Mouse (Mus musculus): ENCODE measurements around the gene Gpatch3. TPM values are rescaled to one million over a fixed set of nuclear protein-coding genes. Genes with fewer than 3 reads are reported as not detected.

Gene Gpatch3
- total RNA-seq, 2 experiments from 2014 or later = 3.0 to 3.2 TPM

GRCm38 (mm10) chr4:133559846-133560245 is 14.7 kb upstream of the Gpatch3 start:
- no peak for TF ChIP-seq CTCF (IDR thresholded peaks at IDR 0.05)

GRCm38 (mm10) chr4:133561622-133562021 is 12.9 kb upstream of the Gpatch3 start:
- Histone ChIP-seq H3K4me3 (no peak overlapping the region), H3K27ac (no peak overlapping the region)
- no peak for DNase-seq
- no peak for TF ChIP-seq CTCF (IDR thresholded peaks at IDR 0.05)
- intact Hi-C loops (cut with DNase I) = no loop called here

More at GRCm38 (mm10) chr4:133559846-133560245, 14.7 kb upstream of the Gpatch3 start:
- intact Hi-C loops (cut with DNase I) = no loop called here
- no peak overlapping the region for H3K27ac ChIP-seq
- no peak overlapping the region for H3K4me3 ChIP-seq
- DNase-seq = no peak

DNA sequence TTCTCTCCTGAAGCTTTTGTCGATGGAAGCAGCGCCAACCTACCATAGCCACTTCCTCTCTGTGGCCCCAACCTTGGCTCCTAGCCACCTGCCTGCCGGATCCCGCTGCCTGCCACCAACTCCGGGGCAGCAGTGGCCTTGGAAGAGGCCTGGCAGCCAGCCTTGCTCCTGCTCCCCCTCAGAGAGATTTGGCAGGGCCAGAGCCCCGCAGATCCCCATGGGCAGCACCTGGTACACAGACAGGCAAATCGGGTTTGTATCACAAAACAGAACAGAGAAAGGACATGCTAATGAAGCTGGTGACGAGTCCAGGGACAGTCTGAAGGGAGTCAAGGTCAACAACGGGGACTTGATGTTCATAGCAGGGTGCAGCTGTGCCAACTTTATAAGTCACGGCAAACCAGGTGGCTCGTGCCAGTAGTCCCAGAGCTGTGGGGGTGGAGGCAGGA is 11.4 kb upstream of the Gpatch3 start:
- DNase-seq = no peak
- H3K27ac ChIP-seq = no peak overlapping the region
- H3K4me3 ChIP-seq = no peak overlapping the region
- TF ChIP-seq CTCF (IDR thresholded peaks at IDR 0.05) = no peak
- intact Hi-C loops (cut with DNase I) = no loop called here

- no peak overlapping the region for H3K27ac ChIP-seq
- DNase-seq = no peak
- intact Hi-C loops (cut with DNase I) = no loop called here
- no peak overlapping the region for H3K4me3 ChIP-seq
- no peak for TF ChIP-seq CTCF (IDR thresholded peaks at IDR 0.05)
Measured at GRCm38 (mm10) chr4:133567251-133567650, 7.3 kb upstream of the Gpatch3 start.

GRCm38 (mm10) chr4:133569291-133570065 is 5.1 kb upstream of the Gpatch3 start:
- DNase-seq = no peak
- H3K4me3 ChIP-seq = no peak overlapping the region
- no peak for TF ChIP-seq CTCF (IDR thresholded peaks at IDR 0.05)
- intact Hi-C loops (cut with DNase I) = no loop called here
- no peak overlapping the region for H3K27ac ChIP-seq

DNA sequence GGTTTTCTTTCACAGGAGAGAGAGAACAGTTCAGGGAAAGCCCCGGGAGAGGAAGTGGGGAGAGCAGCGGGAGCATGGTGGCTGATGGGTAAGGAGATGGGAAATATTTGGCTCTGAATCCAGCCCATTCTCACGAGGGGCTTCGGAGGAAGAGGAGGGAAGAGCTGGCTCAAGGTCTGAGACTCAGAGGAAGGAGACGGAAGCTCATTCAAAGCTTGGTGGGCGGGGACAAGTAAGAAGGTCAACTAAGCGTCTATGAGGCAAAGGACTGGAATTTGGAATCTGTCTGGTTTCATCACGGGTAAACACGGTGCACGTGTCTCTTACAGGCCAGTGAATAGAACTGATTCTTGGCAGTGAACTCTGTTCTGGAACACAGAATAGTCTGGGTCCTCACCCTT is 4.5 kb upstream of the Gpatch3 start:
- intact Hi-C loops (cut with DNase I) = no loop called here
- DNase-seq = no peak
- no peak for TF ChIP-seq CTCF (IDR thresholded peaks at IDR 0.05)
- Histone ChIP-seq H3K4me3 (no peak overlapping the region), H3K27ac (no peak overlapping the region)

GRCm38 (mm10) chr4:133574843-133575202 is 278 bp downstream of the Gpatch3 start:
- H3K4me3 ChIP-seq = peak overlapping the region; percentile 84
- no peak for TF ChIP-seq CTCF (IDR thresholded peaks at IDR 0.05)
- intact Hi-C loops (cut with DNase I) = no loop called here
- no peak for DNase-seq
- peak overlapping the region; percentile 89 for H3K27ac ChIP-seq

DNA sequence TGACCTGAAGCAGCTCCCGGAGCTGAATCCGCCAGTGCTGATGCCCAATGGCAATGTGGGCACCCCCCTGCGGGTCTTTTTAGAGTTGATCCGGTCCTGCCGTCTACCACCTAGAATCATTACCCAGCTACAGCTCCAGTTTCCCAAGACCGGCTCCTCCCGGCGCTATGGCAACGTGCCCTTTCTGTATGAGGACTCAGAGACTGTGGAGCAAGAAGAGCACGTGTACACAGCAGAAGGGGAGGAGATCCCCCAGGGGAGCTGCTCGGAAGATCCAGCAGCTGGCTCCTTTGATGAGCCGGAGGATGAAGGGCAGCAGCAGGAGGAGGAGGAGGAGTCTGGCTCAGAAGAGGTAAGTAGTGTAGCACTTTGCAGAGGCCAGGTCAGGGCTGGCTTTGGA is 3.4 kb downstream of the Gpatch3 start:
- no peak for TF ChIP-seq CTCF (IDR thresholded peaks at IDR 0.05)
- no peak for DNase-seq
- Histone ChIP-seq H3K4me3 (no peak overlapping the region), H3K27ac (no peak overlapping the region)
- intact Hi-C loops (cut with DNase I) = no loop called here

DNA sequence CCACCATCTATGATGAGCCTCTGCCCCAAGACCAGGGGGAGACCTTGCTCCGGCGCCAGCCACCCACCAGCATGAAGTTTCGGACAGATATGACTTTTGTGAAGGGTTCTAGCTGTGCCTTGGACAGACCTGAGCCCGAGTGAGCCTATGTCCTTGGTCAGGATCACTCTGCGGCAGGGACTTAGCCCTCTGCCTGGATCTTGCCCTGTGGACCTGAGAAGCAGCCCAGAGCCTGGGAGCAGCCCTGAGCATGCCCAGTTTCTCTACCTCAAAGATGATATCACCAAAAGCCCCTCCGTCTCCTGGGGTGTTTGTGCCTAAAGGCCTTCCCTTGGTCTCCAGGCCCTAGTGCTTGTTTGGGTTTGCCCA is 9.1 kb downstream of the Gpatch3 start:
- DNase-seq = no peak
- Histone ChIP-seq H3K27ac (peak overlapping the region; percentile 93), H3K4me3 (peak overlapping the region; percentile 98)
- TF ChIP-seq CTCF (IDR thresholded peaks at IDR 0.05) = no peak
- intact Hi-C loops (cut with DNase I) = no loop called here

DNA sequence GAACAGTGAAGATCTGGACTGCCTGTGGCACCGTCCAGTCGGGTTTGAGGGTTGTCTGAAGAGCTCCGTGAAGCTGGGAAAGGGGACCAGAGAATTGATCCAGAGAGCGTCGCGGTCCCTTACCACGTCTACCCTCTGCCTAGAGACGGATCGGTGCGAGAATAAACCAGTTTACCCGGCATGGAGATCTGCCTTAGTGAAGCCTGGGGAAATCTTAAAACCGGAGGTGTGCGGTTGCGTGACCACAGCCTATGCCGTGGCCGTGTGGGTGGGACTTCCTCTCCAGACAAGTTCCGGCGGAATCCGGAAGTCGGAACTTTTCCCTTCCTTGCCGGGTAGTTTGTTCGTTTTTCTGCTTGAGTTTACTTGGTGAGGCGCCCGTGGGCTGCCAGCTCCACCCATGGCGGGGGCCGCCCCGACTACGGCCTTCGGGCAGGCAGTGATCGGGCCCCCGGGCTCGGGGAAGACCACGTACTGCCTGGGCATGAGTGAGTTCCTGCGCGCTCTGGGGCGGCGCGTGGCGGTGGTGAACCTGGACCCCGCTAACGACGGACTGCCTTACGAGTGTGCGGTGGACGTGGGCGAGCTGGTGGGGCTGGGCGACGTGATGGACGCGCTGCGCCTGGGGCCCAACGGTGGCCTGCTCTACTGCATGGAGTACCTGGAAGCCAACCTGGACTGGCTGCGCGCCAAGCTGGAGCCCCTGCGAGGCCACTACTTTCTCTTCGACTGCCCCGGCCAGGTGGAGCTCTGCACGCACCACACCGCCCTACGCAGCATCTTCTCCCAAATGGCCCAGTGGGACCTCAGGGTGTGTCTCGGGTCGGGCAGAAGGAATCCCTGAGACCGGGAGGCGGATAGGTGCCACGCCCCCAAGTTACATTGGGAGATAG is 9.8 kb downstream of the Gpatch3 start, which contains the start of gene Gpn2:
Gene Gpn2 (plus strand): TSS at position 304 of the 893 bp plus-strand sequence.
- intact Hi-C loops (cut with DNase I) = no loop called here
- TF ChIP-seq CTCF (IDR thresholded peaks at IDR 0.05) = no peak
- Histone ChIP-seq H3K27ac (peak within 1 kb of the TSS; percentile 93), H3K4me3 (peak within 1 kb of the TSS; percentile 98)
- DNase-seq = peak; percentile 89

GRCm38 (mm10) chr4:133592570-133592969 is 18.0 kb downstream of the Gpatch3 start:
- Histone ChIP-seq H3K4me3 (no peak overlapping the region), H3K27ac (no peak overlapping the region)
- TF ChIP-seq CTCF (IDR thresholded peaks at IDR 0.05) = peak; percentile 92
- intact Hi-C loops (cut with DNase I) = loop anchor here (1.0 to 10.0 kb wide), 4 partner anchors 17 to 235 kb away; partner anchors contain the start of gene Zdhhc18
- DNase-seq = peak; percentile 73

DNA sequence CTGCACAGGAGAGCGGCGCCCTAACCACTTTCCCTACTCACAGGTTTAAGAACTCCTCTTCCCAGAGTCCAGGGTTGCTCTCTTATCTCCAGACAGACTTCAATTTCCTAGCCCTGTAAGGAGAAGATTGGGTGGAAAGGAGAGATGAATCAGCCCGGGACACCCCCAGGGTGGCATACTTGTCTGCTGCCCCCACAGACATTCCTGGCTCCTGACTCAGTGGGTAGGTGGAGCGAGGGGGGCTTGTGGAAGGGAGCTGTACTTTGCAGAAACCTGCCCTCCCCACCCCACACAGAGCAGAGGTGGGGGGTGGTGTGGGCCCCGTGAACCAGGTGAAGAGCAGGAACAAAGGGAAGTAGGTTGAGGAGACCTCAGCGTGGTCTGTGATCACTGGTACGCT is 21.0 kb downstream of the Gpatch3 start:
- no peak for TF ChIP-seq CTCF (IDR thresholded peaks at IDR 0.05)
- H3K27ac ChIP-seq = no peak overlapping the region
- DNase-seq = no peak
- intact Hi-C loops (cut with DNase I) = loop anchor here (10.0 kb wide), 1 partner anchor 179 kb away; no protein-coding TSS in a partner anchor
- no peak overlapping the region for H3K4me3 ChIP-seq

- TF ChIP-seq CTCF (IDR thresholded peaks at IDR 0.05) = no peak
- Histone ChIP-seq H3K27ac (no peak overlapping the region), H3K4me3 (no peak overlapping the region)
- intact Hi-C loops (cut with DNase I) = loop anchor here (10.0 kb wide), 1 partner anchor 179 kb away; no protein-coding TSS in a partner anchor
- DNase-seq = no peak
Measured at GRCm38 (mm10) chr4:133596084-133596483, 21.5 kb downstream of the Gpatch3 start.

Measured in gastrocnemius, adult 2 months (tissue).